Mouse (Mus musculus) liver, embryonic 14.5 days (tissue): Measurements from ENCODE around the gene Hectd4.

Experiments
- CTCF ChIP-seq: IDR thresholded peaks from 2 replicates; pipeline ENCODE4 v1.5.1; 2016; ENCODE audit warnings: antibody characterized with exemption, low read depth, control low read depth
- EP300 ChIP-seq: IDR thresholded peaks from 2 replicates; pipeline ENCODE4 v1.6.1; 2016; ENCODE audit warnings: antibody characterized with exemption, low read depth

DNA sequence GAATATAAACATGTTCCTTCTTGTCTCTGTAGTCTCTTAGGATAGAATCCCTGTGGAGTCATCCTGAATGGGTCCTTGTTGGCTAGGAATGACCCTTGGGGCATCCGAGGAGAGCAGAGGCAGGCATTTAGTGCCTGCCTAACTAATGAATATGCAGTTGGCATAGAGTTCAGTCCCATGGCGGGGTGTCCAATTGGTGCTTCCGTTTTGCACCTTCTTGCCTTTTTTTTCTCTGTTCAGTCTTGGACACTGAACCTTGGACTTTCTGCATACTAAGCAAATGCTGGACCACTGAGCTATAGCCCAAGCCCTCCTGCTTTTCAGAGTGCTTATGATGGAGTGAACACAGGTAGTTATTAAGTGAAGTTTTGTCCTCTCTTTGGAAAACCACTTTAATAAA is 87.6 kb downstream of the Hectd4 start:
- TF ChIP-seq CTCF: no peak
- TF ChIP-seq EP300: no peak
